Mouse (Mus musculus): ENCODE measurements at regions not wholly inside any gene's neighbourhood (a gene's known extent, or its start where the extent isn't known, plus 50 kb on each side); places are given as distances from the start of the nearest gene placed in this dataset.
"Not testable (repeated sequence)": the region's sequence is repeated elsewhere in the genome, so short reads cannot be mapped to it uniquely, and the experiment has no call there.

DNA sequence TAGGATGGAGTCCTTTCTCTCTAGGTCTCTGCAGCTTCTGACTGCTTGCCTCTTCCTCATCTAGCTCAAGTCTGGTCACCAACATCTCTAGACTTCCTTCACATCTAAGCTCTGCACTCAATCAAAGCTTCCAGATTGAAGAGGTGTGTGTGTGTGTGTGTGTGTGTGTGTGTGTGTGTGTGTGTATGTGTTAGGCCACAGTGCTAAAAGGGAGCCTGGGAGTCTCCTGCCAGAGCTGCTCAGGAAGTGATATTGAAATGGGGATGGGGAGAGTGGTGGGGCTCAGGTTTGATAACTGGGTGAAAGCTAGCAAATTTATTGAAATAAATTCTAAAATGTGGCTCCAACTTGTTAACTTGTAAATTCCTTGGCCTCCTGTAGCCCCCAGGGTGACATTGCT, 73.3 kb downstream of the Gm31371 start:
- intact Hi-C loops (cut with DNase I); DNase-seq: not testable (repeated sequence)

DNA sequence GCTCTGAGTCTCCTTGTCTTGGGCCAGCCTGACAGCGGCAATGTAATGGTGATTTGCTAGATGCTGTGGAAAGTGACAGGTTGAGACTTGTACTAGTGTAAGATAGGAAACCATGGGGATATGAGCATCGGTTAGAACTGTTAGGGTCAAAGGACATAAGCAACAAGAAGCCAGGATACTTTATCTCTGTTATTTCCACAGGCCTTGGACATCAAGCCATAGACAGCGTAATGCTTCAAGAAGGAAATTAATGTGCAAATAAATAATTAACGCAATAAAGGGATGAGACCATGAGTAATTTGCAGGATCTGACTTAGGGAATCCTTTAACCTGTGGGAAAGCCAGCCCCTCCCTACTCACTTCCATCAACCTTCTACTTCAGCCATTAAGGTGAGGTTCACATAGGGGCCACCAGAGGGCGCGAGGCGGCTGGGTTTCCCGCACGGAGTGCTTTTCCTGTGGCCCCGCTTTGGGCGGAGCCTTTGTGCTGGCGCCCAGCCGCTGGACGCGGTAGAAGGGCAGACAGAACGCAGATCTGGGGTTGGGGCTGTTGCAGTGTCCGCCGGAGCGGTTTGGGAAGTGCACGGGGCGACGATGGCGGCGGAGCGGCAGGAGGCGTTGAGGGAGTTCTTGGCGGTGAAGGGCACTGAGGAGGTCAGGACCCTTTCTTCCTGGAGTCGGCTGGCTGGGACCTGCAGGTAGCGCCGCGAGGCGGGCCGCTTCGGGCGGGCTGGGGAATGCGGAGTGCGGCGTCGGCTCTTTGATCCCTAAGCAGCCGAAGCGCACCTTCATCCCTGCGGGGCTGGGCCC, 76.5 kb downstream of the Gm31371 start:
- peak; percentile 67 to 77 for DNase-seq
- intact Hi-C loops (cut with DNase I), result no loop called here

DNA sequence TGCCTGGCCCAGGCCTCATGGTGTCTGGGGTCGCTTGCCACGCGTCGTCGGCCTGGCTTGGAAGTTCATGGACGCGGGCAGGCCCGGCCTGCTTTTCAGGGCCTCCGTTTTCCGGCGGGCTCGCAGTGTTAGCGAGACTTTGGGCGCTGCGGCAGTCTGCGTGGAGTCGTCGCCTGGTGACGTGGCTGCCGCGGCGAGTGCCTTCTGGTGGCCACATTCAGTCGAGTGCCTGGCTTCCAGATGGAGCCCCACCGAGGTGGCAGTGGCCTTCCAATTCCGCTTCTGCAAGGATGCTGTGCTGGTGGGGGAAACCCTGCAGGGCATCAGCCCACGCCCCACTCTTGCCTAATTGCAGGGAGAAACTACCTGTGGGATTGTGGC, 77.1 kb downstream of the Gm31371 start:
- DNase-seq; intact Hi-C loops (cut with DNase I): not testable (repeated sequence)

DNA sequence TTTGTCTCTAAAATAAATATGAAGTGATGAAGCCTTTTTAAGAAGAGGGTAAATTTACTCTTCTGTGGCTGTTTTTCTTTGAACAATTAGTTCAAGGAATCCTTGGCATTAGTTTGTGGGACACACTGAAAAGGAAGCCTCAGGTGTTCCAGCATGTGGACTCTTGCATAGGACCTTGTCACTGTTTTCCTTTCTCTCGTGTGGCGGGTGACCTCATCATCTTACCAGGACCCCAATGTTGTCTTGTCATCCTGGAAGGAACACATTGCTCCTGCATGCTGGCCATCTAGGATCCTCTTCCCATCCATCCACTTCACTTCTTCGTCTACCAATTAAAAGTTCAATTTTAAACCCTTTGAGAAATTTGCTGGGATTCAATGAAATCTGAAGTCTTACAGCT, 104.9 kb downstream of the Gm31371 start:
- peak in 1 of 2 experiments; percentile 9 for DNase-seq
- intact Hi-C loops (cut with DNase I), result not testable (repeated sequence)

DNA sequence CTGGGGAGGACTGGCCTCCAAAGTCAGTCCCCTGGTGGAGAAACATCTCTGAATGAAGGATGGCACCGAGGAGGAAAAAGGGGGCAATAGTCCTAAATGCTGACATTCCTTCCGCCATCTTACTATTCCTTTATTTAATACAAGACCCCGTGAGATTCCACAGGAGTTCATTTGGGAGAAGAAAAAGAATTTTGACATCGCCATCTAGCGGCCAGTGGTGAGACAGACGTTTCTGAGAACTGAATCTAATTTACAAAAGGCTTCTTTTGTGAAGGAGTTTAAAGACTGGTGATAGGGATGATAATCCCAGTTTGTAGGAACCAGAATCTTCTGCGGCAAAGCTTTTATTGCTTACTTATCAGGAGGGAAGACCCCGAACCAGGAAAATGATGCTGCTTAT, 107.8 kb downstream of the Gm31371 start:
- DNase-seq; intact Hi-C loops (cut with DNase I): not testable (repeated sequence)

DNA sequence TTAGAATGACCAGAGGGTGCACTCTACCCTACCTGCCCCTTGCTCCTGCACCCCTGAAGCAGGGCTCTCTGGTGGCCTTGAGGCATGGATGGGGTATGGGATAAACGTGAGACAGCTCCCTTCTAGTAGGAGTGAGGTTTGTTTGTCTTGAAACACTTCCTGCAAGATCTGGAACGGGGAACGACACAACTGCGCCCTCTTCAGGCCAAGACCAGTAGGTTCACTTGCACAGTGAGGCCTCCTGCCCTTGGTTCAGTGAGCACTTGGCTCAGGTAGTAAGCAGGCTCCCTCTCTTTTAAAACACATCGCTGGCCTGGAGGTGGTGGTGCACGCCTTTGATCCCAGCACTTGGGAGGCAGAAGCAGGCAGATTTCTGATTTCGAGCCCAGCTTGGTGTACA, 110.1 kb downstream of the Gm31371 start:
- intact Hi-C loops (cut with DNase I); DNase-seq: not testable (repeated sequence)

DNA sequence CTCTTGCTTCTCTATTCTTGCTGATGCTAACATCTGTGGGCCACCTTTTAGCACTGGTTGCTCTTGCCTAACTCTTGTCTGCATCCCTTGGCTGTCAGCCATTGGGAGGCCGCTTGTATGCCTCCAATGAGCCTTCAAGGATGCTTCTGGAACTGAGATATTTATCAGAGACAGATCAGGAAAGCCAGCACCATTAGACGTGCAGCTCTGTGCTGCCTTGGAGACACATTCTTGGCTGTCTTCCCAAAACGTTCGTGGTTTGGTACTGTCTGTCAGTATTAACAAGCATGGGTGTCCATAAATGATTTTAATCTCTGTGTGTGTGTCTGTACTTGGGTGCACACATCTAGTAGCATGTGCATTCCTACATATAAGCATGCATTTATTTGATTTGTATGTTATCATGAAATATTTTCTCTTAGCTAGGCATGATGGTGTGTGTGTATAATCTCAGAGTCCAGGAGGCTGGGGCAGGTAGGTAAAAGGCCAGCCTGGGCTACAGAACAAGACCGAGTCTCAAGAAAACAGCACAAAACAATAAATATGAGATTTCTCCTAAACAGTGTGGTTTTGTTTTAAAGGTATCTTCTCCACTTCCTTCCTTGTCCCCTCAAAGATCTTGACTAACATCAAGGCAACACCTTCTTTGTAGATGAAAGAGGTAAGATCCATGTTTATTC, 111.4 kb downstream of the Gm31371 start:
- DNase-seq; intact Hi-C loops (cut with DNase I): not testable (repeated sequence)

DNA sequence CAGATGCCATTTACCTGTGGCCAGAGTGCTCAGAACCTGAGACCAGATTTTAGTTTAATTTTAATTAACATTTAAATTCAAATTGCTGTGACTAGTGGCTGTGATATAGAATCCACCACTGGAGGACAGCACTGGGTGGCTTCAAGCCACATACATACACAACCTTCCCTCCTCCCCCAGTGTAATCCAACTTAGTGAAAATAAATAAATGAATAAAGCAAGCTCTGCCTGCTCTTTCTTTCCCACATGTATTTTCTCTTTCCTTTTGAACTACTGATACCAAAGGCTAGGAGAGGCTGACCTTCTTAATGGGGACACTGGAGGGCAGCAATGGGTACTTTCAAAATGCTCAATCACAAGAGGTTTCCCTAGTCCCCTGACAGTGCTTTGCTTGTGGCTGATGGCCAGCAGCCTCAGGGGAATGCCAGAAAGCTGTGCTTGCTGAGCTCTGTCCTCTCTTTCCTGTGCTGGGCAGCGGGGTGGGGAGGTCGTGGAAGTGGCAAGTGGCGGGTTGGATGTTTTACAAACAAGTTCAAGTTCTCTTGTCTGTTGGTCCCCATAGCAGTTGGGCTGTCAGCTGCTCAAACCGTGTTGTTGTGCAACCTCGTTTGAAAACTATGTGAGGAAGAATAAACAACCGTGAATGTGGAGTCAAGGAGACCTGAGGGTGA, 112.4 kb downstream of the Gm31371 start:
- DNase-seq; intact Hi-C loops (cut with DNase I): not testable (repeated sequence)

DNA sequence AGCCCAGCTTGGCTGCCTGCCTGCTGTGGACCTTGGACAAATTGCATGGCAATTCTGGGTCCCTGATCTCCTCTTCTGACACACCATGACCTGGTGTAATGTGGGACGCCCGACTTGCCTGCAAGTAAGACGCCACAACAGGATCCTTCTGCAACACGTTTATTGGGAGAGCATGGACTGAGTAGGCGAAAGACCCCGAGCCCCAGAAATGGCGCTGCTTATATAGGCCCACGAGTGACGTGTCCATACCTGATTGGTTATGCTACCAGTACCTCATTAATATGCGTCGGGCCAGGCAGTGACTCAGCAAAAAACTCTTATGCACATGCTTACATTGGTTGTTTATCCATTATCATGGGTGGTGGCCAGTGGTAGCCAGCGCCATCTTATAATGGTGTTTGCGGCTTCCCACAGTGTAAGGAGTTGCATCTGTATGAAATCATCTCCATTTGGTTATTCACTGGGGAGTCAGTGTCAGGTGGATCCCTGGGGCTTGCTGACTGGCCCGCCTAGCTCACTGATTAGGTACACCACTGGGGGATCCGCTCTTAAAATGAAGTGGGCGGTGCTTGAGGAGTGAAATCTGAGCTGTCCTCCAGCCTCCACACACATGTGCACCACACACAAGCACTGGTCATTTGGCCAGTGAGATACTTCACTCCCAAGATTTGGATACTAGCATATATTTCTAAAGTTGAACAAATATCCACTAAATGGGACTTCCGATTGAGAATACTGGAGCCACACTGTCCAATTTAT, 113.1 kb downstream of the Gm31371 start:
- intact Hi-C loops (cut with DNase I), result not testable (repeated sequence)
- peak in 1 of 2 experiments; percentile 39 for DNase-seq

DNA sequence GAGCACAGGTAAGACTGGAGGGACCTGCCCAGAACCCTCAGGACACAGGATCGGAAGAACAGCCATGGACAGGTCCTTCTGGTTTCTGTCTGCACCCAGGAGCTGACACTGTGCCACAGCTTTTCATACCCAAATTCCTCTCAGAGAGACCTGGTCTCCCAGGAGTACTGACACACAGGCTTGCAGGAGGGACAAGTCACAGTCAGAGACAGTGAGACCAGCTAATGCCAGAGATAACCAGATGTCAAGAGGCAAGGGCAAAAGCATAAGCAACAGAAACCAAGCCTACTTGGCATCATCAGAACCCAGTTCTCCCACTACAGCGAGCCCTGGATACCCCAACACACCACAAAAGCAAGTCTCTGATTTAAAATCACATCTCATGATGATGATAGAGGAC, 122.3 kb downstream of the Gm31371 start:
- intact Hi-C loops (cut with DNase I); DNase-seq: not testable (repeated sequence)

DNA sequence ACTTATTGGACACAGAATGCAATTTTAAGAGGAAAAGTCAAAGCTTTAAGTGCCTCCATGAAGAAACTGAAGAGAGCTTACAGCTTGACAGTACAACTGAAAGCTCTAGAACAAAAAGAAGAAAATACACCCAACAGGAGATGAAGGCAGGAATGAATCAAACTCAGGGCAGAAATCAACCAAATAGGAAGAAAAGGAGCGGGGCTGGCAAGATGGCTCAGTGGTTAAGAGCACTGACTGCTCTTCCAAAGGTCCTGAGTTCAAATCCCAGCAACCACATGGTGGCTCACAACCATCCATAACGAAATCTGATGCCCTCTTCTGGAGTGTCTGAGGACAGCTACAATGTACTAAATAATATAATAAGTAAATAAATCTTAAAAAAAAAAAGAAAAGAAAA, 124.8 kb downstream of the Gm31371 start:
- intact Hi-C loops (cut with DNase I); DNase-seq: not testable (repeated sequence)

DNA sequence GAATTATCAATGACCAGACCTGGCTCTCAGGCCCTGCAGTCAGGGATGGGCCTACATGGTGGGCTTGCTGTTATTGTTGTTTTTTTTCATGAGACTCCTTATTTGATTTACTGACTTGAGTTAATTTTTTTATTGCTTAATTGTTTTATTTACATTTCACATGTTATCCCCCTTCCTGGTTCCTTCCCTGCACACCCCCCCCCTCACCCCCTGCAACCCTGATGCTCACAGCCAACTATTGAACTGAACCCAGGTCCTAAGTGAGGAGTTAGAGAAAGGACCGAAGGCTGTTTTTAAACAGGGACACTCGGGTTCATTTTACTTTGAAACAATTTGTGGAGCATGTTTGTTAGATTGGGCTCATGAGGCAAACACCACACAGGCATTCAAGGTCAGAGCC, 126.9 kb downstream of the Gm31371 start:
- intact Hi-C loops (cut with DNase I); DNase-seq: not testable (repeated sequence)

DNA sequence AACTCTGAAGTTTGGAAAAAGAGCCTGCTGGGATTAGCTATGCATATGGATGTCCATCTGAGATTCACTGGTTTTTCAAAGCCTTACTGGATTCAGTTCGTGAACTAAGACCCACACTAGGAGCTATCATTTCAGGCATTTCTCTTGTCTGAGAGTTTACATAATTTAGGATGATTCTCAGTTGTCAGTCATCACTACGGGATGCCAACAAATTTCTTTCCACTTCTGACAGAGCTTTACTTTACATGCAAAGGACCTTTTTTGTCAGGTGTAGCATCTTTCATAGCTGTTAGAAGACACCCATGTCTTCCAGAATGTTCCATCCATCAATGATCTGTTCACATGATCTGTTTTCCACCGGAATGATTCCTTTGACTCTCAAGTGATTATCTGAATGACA, 154.4 kb downstream of the Gm31371 start:
- intact Hi-C loops (cut with DNase I), result not testable (repeated sequence)
- DNase-seq, result peak; percentile 11 to 24

DNA sequence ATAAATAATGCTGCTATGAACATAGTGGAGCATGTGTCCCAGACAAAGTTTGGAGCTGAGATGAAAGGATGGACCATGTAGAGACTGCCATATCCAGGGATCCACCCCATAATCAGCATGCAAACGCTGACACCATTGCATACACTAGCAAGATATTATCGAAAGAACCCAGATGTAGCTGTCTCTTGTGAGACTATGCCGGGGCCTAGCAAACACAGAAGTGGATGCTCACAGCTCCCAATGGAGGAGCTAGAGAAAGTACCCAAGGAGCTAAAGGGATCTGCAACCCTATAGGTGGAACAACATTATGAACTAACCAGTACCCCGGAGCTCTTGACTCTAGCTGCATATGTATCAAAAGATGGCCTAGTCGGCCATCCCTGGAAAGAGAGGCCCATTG, 194.9 kb downstream of the Gm31371 start:
- DNase-seq; intact Hi-C loops (cut with DNase I): not testable (repeated sequence)

DNA sequence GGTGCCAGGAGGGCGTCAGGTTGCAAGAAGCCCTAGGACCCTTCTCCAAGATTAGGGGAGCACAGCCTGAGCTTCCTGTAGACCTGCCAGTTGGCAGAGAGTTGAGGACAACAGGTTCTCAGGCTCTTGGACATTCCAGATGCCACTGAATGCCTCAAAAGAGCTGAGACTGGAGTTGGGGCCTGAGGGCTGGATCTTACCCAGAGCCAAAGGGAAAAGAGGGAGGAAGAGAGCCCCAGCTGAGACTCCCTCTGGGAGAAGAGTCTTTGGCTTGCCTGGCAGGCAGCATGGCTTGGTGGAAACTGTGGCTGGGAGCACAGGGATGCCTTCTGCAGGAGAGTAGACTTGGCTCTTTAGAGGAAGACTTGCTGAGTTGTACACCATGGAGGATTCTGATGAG, 197.0 kb downstream of the Gm31371 start:
- intact Hi-C loops (cut with DNase I), result not testable (repeated sequence)

DNA sequence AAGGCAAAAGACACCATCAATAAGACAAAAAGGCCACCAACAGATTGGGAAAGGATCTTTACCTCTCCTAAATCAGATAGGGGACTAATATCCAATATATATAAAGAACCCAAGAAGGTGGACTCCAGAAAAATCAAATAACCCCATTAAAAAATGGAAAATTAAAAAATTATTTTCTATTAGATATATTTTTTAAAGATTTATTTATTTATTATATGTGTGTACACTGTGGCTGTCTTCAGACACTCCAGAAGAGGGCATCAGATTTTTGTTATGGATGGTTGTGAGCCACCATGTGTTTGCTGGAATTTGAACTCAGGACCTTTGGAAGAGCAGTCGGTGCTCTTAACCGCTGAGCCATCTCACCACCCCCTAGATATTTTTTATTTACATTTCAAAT, 199.2 kb downstream of the Gm31371 start:
- intact Hi-C loops (cut with DNase I); DNase-seq: not testable (repeated sequence)

More for the DNA sequence above, 197.0 kb downstream of the Gm31371 start:
- not testable (repeated sequence) for DNase-seq

DNA sequence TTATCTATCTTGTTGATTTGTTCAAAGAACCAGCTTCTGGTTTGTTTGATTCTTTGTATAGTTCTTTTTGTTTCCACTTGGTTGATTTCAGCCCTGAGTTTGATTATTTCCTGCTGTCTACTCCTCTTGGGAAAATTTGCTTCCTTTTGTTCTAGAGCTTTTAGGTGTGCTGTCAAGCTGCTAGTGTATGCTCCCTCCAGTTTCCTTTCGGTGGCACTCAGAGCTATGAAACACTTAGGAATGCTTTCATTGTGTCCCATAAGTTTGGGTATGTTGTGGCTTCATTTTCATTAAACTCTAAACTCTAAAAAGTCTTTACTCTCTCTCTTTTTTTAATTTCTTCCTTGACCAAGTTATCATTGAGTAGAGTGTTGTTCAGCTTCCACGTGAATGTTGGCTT, 204.0 kb downstream of the Gm31371 start:
- DNase-seq; intact Hi-C loops (cut with DNase I): not testable (repeated sequence)

DNA sequence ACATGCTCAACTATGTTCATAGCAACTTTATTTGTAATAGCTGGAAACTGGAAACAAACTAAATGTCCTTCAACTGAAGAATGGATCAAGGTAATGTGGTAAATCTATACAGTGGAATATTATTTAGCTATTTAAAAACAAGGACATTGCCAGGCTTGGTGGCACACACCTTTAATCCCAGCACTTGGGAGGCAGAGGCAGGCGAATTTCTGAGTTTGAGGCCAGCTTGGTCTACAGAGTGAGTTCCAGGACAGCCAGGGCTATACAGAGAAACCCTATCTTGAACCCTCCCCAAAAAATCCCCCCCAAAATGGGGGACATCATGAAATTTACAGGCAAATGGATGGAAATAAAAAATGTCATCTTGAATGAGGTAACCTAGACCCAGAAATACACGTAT, 213.6 kb downstream of the Gm31371 start:
- intact Hi-C loops (cut with DNase I); DNase-seq: not testable (repeated sequence)

DNA sequence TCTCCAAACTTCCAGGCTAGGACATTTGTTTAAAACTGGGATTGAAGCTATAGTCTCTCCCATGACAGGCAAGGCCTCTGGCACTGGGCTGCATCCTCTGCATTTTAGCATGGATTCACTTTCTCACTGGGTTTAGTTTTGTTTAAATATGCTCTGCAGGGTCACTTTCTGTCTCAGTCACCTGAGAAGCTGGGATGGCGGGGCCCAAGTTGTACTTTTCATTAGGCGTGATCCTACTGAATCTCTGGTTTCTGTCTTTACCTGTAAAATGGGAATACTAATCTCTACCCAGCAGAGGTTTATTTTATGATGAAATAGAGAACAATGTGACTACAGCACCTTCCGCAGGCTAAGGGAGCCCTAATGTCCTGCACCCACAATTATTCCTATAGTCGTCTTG, 216.4 kb downstream of the Gm31371 start:
- intact Hi-C loops (cut with DNase I); DNase-seq: not testable (repeated sequence)

DNA sequence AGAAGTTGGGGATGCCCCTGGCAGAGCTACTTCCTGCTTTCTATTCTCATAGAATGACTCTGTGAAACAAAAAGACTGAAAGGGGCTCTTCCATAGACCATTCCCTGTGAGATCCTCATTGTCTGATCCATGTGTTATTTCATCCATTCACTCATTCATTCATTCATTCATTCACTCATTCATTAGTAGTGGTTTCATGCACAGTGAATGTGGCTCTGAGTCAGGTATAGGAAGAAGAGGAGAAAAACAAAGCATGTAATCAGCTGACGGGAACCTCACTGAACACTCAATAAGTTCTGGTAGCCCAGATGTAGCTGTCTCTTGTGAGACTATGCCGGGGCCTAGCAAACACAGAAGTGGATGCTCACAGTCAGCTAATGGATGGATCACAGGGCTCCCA, 217.0 kb downstream of the Gm31371 start:
- DNase-seq; intact Hi-C loops (cut with DNase I): not testable (repeated sequence)

Measured in heart, postnatal 10 days (tissue).